Mouse (Mus musculus) lung, postnatal 36 days (tissue): ENCODE measurements around the gene Sema4a.
A peak's percentile ranks its signal among the peaks of the same experiment; 100 is the strongest.
"Not testable (repeated sequence)": the region's sequence is repeated elsewhere in the genome, so short reads cannot be mapped to it uniquely, and the experiment has no call there.

Experiments used
- DNase-seq: peaks from one replicate; pipeline ENCODE4 v3.0.0; 2022; ENCODE audit warnings: mixed read lengths

Gene Sema4a

DNA sequence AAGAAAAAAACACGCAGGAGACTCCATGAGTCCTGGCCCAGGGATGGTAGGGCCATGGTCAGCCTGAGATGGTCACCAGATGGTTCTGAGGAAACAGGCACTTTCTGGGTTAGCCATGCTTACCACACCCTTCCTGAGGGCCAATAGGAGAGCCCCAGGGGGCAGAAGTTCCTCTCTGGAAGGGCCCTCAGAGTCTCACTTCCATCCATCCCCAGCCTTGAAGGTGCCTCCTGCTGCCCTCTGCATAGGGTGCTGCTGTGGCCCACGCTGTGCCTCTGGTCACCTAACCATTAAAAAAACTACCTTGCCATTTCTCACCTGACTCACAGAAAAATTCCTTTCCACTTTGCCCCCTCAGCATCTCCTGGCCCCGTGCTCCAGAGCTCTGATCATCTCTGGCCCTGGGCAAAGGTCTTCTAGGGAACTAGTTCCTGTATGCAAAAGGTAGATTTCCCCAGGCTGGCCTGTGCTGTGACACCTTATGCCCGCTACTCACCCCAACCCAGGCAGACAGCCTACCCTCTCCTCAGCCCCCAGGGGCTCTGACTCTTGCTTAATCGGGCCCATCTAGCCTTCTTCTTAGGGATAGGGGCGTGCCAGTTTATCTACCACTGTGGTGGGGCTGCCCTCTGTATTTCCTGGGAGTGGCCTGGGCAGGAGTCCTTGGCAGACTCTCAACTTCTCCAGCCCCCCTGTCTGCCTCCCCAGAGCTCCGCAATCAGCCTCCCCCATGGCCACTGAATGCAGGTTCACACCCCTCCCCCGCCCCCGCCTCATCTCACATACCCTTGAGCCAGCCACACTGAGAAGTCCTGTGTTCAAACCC, 6.0 kb downstream of the Sema4a start:
- DNase-seq, result no peak

DNA sequence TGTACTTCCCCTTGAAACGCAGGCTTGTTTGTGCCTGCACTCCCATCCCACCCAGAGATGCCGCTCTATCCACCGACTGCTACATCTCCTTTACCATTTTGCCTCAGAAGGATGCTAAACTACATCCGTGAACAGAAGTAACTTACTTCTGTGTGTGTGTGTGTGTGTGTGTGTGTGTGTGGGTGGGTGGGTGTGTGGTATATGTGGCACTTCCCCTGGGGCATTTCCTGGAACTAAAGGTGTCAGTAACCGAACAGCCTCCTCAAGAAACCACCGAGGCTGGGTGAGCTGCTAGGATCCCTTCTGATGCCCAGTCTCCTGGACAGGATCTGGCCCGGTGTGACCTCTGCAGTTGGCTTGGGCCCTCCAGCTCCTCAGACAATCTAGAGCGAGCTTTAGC, 7.0 kb downstream of the Sema4a start:
- peak; percentile 47 for DNase-seq

DNA sequence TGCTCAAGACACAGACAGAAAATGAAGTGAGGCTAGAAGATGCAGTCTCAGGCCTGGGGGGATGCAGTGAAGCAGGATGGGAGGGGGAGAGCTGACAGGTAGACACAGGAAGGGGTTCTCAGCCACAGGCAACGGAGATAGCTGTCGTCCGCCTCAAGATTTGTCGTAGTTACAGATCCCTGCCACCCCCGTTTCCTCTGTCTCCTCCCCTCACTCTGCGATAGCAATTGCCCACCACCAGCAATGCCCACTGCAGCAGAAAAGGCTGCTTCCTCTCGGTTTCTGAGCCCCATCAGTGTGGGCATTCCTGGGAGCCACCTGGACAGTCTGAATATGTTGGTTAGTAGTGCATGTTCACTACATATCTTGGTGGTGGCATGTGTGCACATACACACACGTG, 7.6 kb downstream of the Sema4a start:
- DNase-seq, result no peak

DNA sequence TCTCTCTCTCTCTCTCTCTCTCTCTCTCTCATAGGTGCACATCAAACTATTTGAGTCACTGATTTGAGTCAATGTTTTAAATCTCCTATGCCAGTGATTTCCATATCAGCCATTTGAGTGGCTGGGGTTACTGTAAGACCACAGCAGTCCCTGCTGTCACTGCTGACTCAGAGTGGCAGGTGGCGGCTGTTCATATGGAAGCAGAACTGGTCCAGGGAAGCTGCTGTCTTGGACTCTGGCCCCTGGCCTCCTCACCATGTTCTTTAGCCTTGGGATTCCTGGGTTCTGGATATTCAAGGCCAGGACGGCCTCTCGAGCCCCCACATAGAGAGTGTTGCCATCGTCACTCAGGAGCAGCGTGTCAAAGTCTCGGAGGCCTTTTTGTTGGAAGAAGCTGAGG, 8.3 kb downstream of the Sema4a start:
- no peak for DNase-seq

DNA sequence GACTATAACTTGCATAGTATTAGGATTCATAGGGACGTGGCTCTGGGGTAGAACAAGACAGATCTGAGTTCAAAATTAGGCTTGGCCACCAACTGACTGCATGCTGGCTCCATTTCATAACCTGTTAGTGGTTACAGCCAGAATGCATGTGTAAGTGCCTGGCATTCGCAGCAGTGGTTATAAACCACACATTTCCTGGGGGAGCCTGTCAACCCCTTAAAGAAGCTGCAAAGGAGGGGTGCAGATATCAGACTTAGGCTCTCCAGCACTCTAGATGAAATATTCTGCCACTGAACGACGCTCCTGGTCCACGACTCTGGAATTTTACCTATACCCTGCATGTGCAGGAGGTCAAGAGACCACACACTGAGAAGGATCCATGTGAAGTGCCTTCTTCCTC, 8.7 kb downstream of the Sema4a start:
- no peak for DNase-seq

DNA sequence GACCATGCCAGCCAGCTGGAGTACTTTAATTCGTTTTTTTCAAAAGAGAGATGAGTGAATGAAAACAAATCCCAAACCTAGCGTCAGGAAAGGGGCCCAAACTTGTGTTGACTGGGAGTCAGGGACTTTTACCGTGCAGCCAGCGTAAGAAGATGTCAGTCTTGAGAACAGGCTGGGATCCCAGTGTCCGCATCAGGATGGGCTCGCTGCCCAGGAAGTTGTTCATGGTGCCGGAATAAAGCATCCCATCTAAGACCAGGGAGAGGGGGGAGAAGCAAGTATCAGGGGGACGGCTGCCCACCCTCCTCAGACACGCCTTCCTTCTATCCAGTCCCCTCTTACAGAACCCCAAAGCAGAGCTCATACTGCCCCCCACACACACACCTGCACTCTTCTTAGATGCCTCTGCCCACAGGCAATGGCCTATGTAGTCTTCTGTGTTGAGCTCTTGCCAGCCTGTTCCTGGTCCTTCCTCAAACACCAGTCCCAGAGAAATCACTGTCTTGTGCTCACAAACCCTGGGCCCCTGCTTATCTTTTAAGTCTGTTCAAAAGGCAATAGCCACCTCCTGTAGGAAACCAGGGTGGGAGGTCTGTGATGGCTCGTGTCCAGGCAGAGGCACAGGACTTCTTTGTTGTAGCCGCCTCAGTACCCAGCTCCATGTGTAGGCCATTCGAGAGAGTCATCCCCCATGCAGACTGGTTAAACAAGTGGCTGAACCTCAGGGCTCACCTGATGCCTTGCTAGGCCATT, 10.4 kb downstream of the Sema4a start:
- DNase-seq, result no peak

DNA sequence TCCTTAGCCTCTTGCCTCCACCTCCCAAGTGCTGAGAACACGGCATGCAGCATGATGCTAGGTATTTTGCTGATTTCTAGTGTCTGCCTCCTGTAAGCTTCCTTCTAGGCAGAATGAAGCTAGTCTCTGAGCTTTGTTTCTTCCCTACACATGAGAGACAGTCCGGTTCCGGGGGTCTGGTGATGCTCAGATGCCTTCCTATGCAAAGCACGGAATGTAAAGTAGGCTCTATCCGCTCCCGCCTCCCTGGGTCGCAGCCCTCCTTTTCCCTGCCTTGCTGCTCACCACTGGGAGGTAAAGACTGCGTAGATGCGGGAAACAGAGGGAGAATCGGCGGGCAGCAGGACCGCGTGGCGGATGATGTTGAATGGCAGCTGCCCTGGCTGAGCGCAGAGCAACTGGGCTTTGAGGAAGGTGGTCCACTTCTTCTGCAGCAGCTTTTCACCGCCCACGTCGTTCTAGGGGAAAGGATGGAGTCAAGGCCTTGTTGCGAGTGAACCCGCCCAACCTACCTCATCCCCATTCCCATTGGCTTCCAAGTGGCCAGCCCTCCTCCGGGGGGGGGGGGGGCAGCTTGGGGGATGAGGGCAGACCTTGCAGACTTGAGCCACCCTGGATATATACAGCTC, 11.5 kb downstream of the Sema4a start:
- no peak for DNase-seq

DNA sequence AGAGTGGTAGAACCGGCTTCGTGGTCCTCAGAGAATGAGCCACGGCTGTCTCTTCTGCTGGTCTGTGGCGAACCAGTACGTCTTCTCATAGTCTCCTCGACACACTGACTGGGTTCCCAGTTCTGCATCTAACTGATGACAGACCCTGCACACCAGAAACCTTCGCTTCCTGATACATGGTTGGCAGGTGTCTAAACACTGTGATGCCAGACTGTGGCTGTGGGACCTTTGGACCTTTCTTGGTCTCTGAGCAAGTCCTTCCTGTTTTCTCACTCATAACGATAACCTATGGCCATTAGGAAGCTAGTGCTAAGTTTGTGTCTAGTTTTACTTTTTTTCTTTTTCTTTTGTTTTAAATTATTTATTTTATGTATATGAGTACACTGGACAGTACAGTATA, 12.5 kb downstream of the Sema4a start:
- no peak for DNase-seq

DNA sequence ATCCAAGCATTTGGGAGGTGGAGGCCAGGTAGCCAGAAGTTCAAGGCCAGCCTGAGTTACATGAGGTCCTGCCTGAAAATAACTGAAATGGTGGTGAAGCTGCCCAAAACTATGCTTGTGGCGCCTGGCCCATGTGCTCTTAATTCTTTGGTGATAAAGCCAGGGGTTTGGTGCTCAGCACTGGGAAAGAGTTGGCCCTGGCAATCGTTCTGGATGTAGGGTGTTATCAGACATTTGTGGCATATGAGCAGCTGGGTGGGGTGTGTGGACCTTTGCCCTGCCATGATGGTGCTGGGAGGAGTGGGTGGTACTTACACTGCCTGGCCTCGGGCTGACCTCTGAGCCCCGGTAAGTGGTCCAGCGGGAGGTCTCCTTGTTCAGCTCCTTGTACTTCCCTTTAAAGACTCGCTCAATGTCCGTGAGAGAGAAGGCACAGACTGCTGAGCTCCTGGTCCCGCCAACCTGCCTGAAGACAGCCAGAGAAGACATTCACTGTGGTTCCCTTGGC, 13.3 kb downstream of the Sema4a start:
- DNase-seq, result no peak

DNA sequence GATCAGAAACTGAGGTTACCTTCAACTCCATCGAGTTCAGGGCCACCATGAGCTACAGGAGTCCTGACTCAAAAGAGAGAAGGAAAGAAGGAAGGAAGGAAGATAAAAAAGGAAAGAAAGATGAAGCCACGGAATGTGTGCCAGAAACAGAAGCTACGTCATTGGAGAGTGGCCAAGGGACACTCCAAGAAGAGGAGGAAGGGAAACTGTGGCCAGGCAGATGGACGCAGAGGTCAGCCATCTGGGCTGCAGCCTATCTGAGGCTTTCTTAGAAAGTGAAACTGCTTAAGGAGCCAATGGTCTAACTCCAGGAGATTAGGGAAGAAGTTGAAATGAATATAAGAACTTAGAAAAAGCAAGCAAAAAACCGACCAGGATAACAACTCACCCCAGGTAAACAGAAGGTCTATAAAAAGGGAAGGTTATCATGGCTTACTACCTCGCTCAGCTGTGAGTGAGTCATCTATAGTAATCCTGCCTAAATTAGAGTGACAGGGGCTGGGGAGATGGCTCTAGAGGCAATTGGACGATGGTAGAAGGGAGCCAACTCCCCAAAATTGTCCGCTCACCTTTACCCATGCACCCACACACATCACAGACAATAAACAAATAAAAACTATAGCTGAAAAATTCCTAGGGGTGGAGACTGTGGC, 14.4 kb downstream of the Sema4a start:
- DNase-seq, result no peak

DNA sequence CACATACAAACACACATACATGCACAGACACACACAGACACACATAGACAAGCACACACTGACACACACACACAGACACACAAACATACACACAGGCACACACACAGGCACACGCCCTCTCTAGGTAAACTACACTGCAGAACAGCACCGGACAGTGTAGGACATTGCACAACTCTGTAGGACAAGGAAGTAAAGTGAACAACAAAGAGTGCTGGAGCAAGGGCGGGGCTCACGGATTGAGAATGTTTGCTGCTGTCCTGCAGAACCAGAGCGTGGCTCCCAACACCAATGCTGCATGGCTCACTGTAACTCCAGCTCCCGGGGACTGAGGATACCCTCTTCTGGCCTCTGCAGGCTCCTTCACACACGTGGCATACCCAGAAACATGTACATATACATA, 18.1 kb downstream of the Sema4a start:
- DNase-seq, result peak; percentile 84

DNA sequence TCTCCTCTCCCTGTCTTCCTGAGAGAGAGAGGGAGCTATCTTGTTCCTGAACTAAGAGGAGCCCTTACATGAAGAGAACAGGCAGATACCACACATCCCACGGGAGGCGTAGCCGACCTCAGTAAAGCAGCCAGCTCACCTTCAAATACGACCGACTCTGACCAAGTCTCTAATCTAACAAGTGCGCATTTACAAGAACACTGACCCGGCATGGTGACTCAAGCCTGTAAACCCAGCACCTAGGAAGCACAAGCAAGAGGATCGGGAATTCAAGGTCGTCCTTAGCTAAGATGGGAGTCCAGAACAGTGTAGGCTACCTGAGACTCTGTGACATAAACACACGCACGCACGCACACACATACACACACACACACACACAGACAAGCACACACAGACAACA, 18.5 kb downstream of the Sema4a start:
- no peak for DNase-seq

DNA sequence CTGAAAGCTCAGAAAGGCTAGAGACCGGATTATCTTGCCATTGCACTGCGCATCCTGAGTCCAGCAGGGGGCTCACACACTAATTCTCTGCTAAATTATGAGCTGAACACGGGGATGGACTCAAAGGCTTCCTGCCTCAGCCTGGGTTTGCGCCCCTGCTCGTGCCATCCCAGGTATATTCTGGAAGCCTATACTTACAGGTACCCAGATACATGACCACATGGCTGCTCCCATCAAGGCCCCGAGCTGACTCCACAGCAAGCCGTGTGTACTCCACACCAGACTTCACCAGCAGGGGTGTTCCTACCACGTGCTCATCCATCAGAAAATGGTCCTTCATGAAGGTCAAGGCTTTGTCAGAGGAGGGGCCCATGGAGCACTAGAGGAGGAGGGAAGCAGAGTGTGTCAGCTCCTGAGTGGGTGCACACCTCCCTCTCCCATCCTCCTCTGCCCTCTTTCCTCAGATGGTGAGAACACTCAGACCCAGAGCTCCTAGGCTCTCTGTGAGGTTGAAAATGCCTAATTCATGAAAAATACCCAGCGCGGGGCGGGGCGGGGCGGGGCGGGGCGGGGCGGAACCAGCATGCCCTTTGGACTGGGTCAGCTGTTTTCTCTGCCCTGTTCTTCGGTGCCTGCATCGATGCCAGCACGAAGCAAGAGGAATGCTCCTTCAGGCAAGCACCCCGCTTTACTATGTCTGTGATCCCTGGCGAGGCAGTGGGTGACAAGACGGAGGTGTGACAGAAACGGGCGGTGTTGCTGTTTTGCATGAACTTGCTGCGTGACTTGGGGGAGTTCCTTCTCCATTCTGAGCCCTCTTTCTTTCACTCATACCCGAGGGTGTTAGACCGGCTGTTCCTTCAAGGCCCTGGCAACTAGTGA, 20.2 kb downstream of the Sema4a start:
- DNase-seq, result peak; percentile 69

DNA sequence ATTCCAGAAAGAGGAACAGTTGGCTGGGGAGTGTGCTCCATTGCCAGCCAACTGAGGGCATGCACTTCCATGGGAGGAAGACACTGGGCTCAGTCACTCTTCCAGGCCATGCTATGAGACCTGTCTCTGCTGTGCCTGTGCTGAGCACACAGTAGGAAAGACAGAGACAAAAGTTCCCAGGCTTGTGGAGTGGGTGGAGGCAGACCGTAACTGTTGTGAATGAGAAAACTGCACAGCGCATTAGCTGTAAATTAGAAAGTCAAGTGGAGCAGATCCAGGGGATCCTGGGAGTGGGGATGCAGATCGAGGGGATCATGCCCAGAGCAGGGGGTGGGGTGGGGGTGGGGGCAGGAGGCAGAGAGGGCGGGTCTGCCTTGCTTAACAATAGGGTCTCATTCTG, 21.4 kb downstream of the Sema4a start:
- DNase-seq, result no peak

DNA sequence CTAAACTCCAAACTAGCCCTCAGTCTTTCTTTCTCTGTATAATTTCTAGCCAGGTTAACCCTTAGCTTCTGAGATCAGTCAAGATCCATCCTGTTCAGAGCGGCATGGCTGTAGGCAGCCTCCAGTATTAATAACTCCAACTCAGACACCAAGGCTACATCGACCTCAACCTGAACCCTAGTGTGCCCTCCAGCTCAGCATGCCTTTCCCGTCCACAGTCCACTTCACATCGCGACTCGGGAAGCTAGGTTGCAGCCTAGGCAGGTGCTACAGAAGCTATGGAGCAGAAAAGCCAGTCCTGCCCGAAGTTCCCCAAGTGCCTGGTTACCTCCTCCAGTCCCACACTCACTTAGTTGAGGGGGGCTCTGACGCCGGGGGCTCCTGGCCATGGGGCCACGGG, 23.5 kb downstream of the Sema4a start:
- no peak for DNase-seq

DNA sequence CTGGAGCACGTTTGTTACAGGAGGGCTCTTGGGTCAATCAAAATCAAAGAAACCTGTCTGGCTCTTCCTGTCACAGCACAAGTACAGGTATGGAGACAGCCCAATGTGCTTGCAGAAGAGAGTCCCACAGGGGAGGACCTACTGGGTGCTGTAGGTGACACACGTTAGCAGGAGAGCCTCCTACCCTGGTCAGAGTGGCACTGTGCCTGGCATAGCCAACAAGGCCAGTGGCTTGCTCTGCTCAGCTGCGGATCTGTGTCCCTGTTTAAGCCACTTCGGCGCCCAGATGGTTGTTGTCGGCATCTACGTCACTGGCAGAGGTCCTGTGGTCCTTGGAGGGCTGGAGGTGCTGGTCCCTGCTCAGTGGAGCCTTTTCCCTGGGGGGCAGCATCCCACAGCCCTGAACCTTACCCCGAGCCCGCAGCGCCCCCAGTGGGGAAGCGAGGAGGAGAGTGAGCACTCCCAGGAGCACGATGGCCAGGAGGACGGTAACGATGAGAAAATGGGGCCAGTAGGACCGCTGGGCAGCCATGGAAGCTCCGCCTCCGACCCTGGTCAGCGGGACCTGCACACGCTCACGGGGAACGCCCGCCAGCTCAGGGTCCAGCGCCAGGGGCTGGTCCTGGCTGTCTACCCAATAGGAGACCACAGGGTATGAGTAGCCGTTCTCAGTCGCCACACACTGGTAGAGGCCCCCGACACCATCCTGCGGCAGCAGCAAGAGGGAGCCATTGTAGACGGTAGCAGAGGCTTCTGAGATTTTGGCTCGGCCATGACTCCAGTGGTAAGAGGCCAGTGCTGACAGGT, 24.4 kb downstream of the Sema4a start:
- DNase-seq, result peak; percentile 43

DNA sequence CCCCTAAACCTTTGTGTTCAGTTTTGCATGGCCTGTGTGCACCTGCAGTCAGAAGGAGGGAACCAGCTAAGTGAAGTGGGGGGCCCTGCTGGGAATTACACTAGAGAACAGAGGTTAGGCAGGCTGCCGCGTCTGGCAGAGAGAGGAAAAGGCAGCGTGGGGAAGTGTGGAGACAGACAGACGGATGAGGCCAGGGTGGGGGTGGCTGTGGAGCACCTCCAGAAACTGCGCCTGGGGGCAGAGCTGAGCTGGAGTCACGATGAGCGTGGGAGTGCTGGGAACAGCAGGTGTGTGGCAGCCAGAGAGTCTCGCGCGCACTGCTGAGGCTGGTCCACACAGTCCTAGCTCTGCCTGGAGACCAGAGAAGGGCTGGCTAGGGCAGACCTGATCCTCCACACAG, 25.5 kb downstream of the Sema4a start:
- no peak for DNase-seq

DNA sequence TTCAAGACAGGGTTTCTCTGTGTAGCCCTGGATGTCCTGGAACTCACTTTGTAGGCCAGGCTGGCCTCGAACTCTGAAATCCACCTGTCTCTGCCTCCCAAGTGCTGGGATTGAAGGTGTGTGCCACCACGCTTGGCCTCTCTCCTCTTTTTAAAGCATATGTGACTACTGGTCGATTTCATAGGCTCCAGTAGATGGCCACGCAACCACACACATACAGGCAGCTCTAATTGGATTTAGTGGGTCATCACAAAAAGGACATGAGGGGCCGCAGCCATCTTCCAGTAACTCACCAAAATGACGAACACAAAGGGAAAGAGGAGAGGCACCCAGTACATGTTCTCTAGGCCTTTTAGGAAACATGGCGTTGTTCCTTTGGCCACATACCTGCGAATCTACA, 32.3 kb downstream of the Sema4a start:
- not testable (repeated sequence) for DNase-seq

DNA sequence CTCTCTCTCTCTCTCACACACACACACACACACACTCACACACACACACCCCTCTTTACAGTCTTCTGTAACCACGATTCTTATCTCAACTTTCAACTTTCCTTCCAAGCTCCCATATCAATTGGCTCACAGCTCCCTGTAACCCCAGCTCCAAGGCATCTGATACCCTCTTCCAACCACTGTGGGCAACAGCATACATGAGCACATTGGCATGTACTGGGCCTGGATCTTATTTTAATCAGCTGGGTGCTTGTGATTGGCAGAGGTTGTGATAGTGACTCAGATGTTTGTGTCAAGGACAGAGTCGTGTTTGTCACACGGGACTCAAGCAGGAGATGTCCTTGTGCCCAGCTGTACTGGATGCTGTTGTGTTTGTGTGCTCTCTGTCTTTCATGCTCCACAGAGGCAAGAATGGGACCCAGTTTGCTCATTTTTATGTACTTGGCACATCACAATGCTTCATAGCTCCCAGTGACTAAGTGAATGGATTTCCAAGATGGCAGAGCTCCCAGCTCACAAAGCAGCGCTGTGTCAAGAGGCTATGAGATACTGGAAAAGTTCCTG, 33.6 kb downstream of the Sema4a start:
- no peak for DNase-seq

DNA sequence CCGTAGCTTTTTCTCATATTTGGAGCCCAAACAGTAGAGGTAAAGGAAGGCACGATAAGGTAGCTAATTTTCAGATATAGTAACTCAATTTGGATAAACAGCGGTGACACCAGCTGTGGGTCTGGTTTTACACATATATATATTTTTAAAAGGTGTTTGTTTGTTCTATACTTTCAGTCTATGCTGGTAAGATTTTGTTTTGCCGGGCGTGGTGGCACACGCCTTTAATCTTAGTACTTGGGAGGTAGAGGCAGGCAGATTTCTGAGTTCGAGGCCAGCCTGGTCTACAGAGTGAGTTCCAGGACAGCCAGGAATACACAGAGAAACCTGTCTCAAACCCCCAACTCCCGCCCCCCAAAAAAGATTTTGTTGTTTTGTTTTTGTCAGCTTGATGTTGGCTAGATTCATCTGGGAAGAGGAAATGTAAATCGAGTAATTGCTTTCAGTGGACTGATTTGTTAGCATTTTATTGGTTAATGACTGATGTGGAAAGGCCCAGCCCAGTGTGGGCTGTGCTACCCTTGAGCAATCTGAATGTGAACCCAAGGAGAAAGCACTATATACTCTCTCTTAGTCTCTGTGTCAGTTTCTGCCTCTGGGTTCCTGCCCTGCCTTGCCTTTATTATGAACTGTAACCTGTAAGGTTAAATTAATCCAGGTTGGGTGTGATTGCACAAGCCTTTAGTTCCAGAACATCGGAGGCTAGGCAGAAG, 35.1 kb downstream of the Sema4a start:
- DNase-seq, result no peak
